Mouse (Mus musculus) ES-E14 (cell line): ENCODE results near the gene Gabrb2. TPM values are rescaled to one million over a fixed set of nuclear protein-coding genes. Genes with fewer than 3 reads are reported as not detected.

ENCODE experiments used
- DNase-seq: peaks from one replicate; pipeline ENCODE4 v3.0.0-alpha.2; 2013; ENCODE audit warnings: low read depth, low spot score
- H3K27ac ChIP-seq: 2 replicates; pipeline ENCODE4 v1.5.1; 2012; ENCODE audit warnings: low read depth, mild to moderate bottlenecking, low read length, moderate library complexity, mixed read lengths; ENCODE audit not compliant: poor library complexity, insufficient read depth, severe bottlenecking
- H3K36me3 ChIP-seq: 2 replicates; pipeline ENCODE4 v1.6.1; 2012; ENCODE audit warnings: mild to moderate bottlenecking, low read length, moderate library complexity, mixed read lengths; ENCODE audit not compliant: control insufficient read depth, poor library complexity, insufficient read depth, severe bottlenecking
- H3K4me1 ChIP-seq, 2 experiments: fragments of 150-350 bp in 1 of 2; sonication (generic) in 1 of 2; 2 replicates each; pipeline ENCODE4 v1.6.1; 2012; ENCODE audit warnings: low read length in 2 of 2, mild to moderate bottlenecking in 1 of 2, mixed read lengths in 1 of 2; ENCODE audit not compliant: control insufficient read depth in 2 of 2, insufficient read depth in 2 of 2, poor library complexity in 1 of 2
- H3K4me3 ChIP-seq, 2 experiments: fragments of 150-350 bp in 1 of 2; sonication (generic) in 1 of 2; 2 replicates each; pipeline ENCODE4 v1.5.1; 2012; ENCODE audit warnings: low read length in 2 of 2, low read depth in 1 of 2, mild to moderate bottlenecking in 1 of 2, mixed read lengths in 1 of 2; ENCODE audit not compliant: insufficient read depth in 1 of 2, poor library complexity in 1 of 2, severe bottlenecking in 1 of 2
- H3K9ac ChIP-seq: 2 replicates; pipeline ENCODE4 v1.6.1; 2012; ENCODE audit warnings: low read depth, mild to moderate bottlenecking, low read length, mixed read lengths; ENCODE audit not compliant: poor library complexity, insufficient read depth, severe bottlenecking
- H3K9me3 ChIP-seq: fragments of 150-350 bp; sonication (generic); 2 replicates; pipeline ENCODE4 v1.6.1; 2012; ENCODE audit warnings: low read depth, mild to moderate bottlenecking, low read length; ENCODE audit not compliant: control insufficient read depth, insufficient read depth
- CHD2 ChIP-seq: IDR thresholded peaks from 2 replicates; pipeline ENCODE4 v1.6.1; 2014; ENCODE audit warnings: mild to moderate bottlenecking, low read depth, low read length, inconsistent platforms
- HCFC1 ChIP-seq: IDR thresholded peaks from 2 replicates; pipeline ENCODE4 v1.6.1; 2012; ENCODE audit warnings: low read length, inconsistent platforms, borderline replicate concordance; ENCODE audit not compliant: insufficient read depth
- MAFK ChIP-seq: IDR thresholded peaks from 2 replicates; pipeline ENCODE4 v1.6.1; 2014; ENCODE audit warnings: mild to moderate bottlenecking, low read depth, low read length, inconsistent platforms; ENCODE audit not compliant: insufficient read depth
- ZC3H11A ChIP-seq: IDR thresholded peaks from 2 replicates; pipeline ENCODE4 v1.6.1; 2012; ENCODE audit warnings: low read depth, mild to moderate bottlenecking, inconsistent platforms, low read length, borderline replicate concordance
- ZNF384 ChIP-seq: IDR thresholded peaks from 2 replicates; pipeline ENCODE4 v1.6.1; 2012; ENCODE audit warnings: low read depth, low read length, inconsistent platforms
- in situ Hi-C, 2 experiments: fragments of 600-800 bp; cut with MboI; formaldehyde crosslinking; loops; one replicate each; pipeline ENCODE4 v1.15.1; 2025; ENCODE audit warnings: low sequenced_read_pairs in 2 of 2, inconsistent platforms in 1 of 2; ENCODE audit not compliant: unreplicated experiment in 2 of 2
- total RNA-seq: library from RNA; depleted of rRNA; stranded (reverse); fragments of 300-350 nt; gene quantifications from 2 replicates; pipeline ENCODE4 v1.2.3, GENCODE M21; 2012

Gene Gabrb2
- total RNA-seq, 1 experiment = 0.13 TPM

- no peak for TF ChIP-seq HCFC1
- H3K4me1 ChIP-seq = no peaks in the 10 kb centered on the region
- H3K36me3 ChIP-seq = no peaks in the 10 kb centered on the region
- H3K27ac ChIP-seq = no peak overlapping the region
- no peak overlapping the region for H3K4me3 ChIP-seq
- no peaks in the 10 kb centered on the region for H3K9me3 ChIP-seq
- DNase-seq = no peak
- in situ Hi-C loops = no loop called here
- no peak overlapping the region for H3K9ac ChIP-seq
These were observed 161.6 kb downstream of the Gabrb2 start for GRCm38 (mm10) chr11:42581123-42581522.

- in situ Hi-C loops = no loop called here
- DNase-seq = no peak
- H3K36me3 ChIP-seq = no peaks in the 10 kb centered on the region
- no peak overlapping the region for H3K9ac ChIP-seq
- H3K27ac ChIP-seq = no peak overlapping the region
- H3K4me3 ChIP-seq = no peak overlapping the region
- H3K9me3 ChIP-seq = no peaks in the 10 kb centered on the region
- H3K4me1 ChIP-seq = no peaks in the 10 kb centered on the region
- no peak for TF ChIP-seq MAFK
- TF ChIP-seq HCFC1 = no peak
- TF ChIP-seq ZNF384 = no peak
- TF ChIP-seq ZC3H11A = no peak
These were observed 162.2 kb downstream of the Gabrb2 start for GRCm38 (mm10) chr11:42581753-42582152.

- no peak for TF ChIP-seq HCFC1
- H3K4me3 ChIP-seq = no peak overlapping the region
- no peaks in the 10 kb centered on the region for H3K36me3 ChIP-seq
- no peak for DNase-seq
- H3K27ac ChIP-seq = no peak overlapping the region
- H3K4me1 ChIP-seq = no peaks in the 10 kb centered on the region
- H3K9ac ChIP-seq = no peak overlapping the region
- H3K9me3 ChIP-seq = no peaks in the 10 kb centered on the region
- in situ Hi-C loops = no loop called here
These were observed 172.9 kb downstream of the Gabrb2 start for GRCm38 (mm10) chr11:42592418-42592817.

- Histone ChIP-seq H3K36me3 (no peaks in the 10 kb centered on the region), H3K9ac (no peak overlapping the region), H3K4me3 (no peak overlapping the region), H3K27ac (no peak overlapping the region), H3K9me3 (no peaks in the 10 kb centered on the region), H3K4me1 (no peaks in the 10 kb centered on the region)
- in situ Hi-C loops = no loop called here
- no peak for DNase-seq
- TF ChIP-seq ZC3H11A (no peak), CHD2 (no peak), MAFK (no peak), ZNF384 (no peak)
These were observed 186.7 kb downstream of the Gabrb2 start for GRCm38 (mm10) chr11:42606225-42606624.

GRCm38 (mm10) chr11:42609128-42609763, 189.7 kb downstream of the Gabrb2 start:
- Histone ChIP-seq H3K27ac (no peak overlapping the region), H3K36me3 (no peaks in the 10 kb centered on the region), H3K4me3 (no peak overlapping the region), H3K4me1 (no peaks in the 10 kb centered on the region), H3K9me3 (no peaks in the 10 kb centered on the region), H3K9ac (no peak overlapping the region)
- in situ Hi-C loops = no loop called here
- TF ChIP-seq MAFK (no peak), ZNF384 (no peak), CHD2 (no peak), ZC3H11A (no peak), HCFC1 (no peak)
- no peak for DNase-seq
